Mouse (Mus musculus): ENCODE data around the gene Zbtb20. TPM values are rescaled to one million over a fixed set of nuclear protein-coding genes. Genes with fewer than 3 reads are reported as not detected.

Zbtb20 gene
- total and polyA plus RNA-seq, 3 experiments, result 31.1 to 199 (median 161) TPM

GRCm38 (mm10) chr16:43513933-43514332 lies 638.3 kb downstream of the Zbtb20 start:
- Histone ChIP-seq H3K27me3 (ENCODE audit: control insufficient read depth, insufficient read depth, low read length) (no peaks in the 10 kb centered on the region), H3K79me2 (replicated peaks; ENCODE audit: control insufficient read depth, insufficient read depth, low read length) (peaks cover 2% of the 10 kb centered on the region), H3K27ac (no peak overlapping the region), H3K4me3 (no peak overlapping the region), H3K4me1 (ENCODE audit: control insufficient read depth, insufficient read depth, low read length) (peaks cover 10% of the 10 kb centered on the region), H3K36me3 (ENCODE audit: control insufficient read depth, insufficient read depth, low read length) (peaks cover 20% of the 10 kb centered on the region), H3K9ac (ENCODE audit: low read depth, low read length) (no peak overlapping the region)
- DNase-seq, result no peak
- intact Hi-C loops (cut with DNase I), result no loop called here
- TF ChIP-seq POLR2A (IDR thresholded peaks at IDR 0.05; ENCODE audit: insufficient read depth, low read depth, low read length) (no peak), EP300 (IDR thresholded peaks at IDR 0.05; ENCODE audit: insufficient read depth, low read depth, low read length) (no peak), CTCF (IDR thresholded peaks at IDR 0.05) (no peak)
- WGBS, result 63% methylated on average over 5 of the region's 5 CpGs

GRCm38 (mm10) chr16:43515538-43515937 lies 639.9 kb downstream of the Zbtb20 start:
- Histone ChIP-seq H3K27ac (peak overlapping the region; percentile 34), H3K4me1 (ENCODE audit: control insufficient read depth, insufficient read depth, low read length) (peaks cover 18% of the 10 kb centered on the region), H3K4me3 (no peak overlapping the region), H3K36me3 (ENCODE audit: control insufficient read depth, insufficient read depth, low read length) (peaks cover 28% of the 10 kb centered on the region), H3K9ac (ENCODE audit: low read depth, low read length) (no peak overlapping the region), H3K27me3 (ENCODE audit: control insufficient read depth, insufficient read depth, low read length) (no peaks in the 10 kb centered on the region), H3K79me2 (replicated peaks; ENCODE audit: control insufficient read depth, insufficient read depth, low read length) (peaks cover 2% of the 10 kb centered on the region)
- TF ChIP-seq EP300 (IDR thresholded peaks at IDR 0.05; ENCODE audit: insufficient read depth, low read depth, low read length), result no peak
- no peak for TF ChIP-seq CTCF (IDR thresholded peaks at IDR 0.05)
- TF ChIP-seq POLR2A (IDR thresholded peaks at IDR 0.05; ENCODE audit: insufficient read depth, low read depth, low read length), result no peak
- WGBS, result 51% methylated on average over 4 of the region's 4 CpGs
- no peak for DNase-seq
- intact Hi-C loops (cut with DNase I), result no loop called here

- Histone ChIP-seq H3K27me3 (ENCODE audit: control insufficient read depth, insufficient read depth, low read length) (no peaks in the 10 kb centered on the region), H3K79me2 (replicated peaks; ENCODE audit: control insufficient read depth, insufficient read depth, low read length) (peaks cover 9% of the 10 kb centered on the region), H3K4me3 (no peak overlapping the region), H3K9ac (ENCODE audit: low read depth, low read length) (no peak overlapping the region), H3K27ac (peak overlapping the region; percentile 27), H3K36me3 (ENCODE audit: control insufficient read depth, insufficient read depth, low read length) (peaks cover 23% of the 10 kb centered on the region), H3K4me1 (ENCODE audit: control insufficient read depth, insufficient read depth, low read length) (peaks cover 16% of the 10 kb centered on the region)
- no peak for DNase-seq
- no peak for TF ChIP-seq EP300 (IDR thresholded peaks at IDR 0.05; ENCODE audit: insufficient read depth, low read depth, low read length)
- no peak for TF ChIP-seq POLR2A (IDR thresholded peaks at IDR 0.05; ENCODE audit: insufficient read depth, low read depth, low read length)
- WGBS, result 45% methylated on average over 2 of the region's 2 CpGs
- intact Hi-C loops (cut with DNase I), result no loop called here
These were observed 644.6 kb downstream of the Zbtb20 start for GRCm38 (mm10) chr16:43520274-43520673.

GRCm38 (mm10) chr16:43522482-43522881 lies 646.8 kb downstream of the Zbtb20 start:
- peaks cover 12% of the 10 kb centered on the region for H3K4me1 ChIP-seq (ENCODE audit: control insufficient read depth, insufficient read depth, low read length)
- intact Hi-C loops (cut with DNase I), result no loop called here
- 95% methylated on average over 4 of the region's 4 CpGs for WGBS
- H3K27ac ChIP-seq, result no peak overlapping the region
- H3K9ac ChIP-seq (ENCODE audit: low read depth, low read length), result no peak overlapping the region
- TF ChIP-seq EP300 (IDR thresholded peaks at IDR 0.05; ENCODE audit: insufficient read depth, low read depth, low read length), result no peak
- no peak for TF ChIP-seq CTCF (IDR thresholded peaks at IDR 0.05)
- TF ChIP-seq POLR2A (IDR thresholded peaks at IDR 0.05; ENCODE audit: insufficient read depth, low read depth, low read length), result no peak
- H3K79me2 ChIP-seq (replicated peaks; ENCODE audit: control insufficient read depth, insufficient read depth, low read length), result peaks cover 7% of the 10 kb centered on the region
- no peak for DNase-seq
- H3K36me3 ChIP-seq (ENCODE audit: control insufficient read depth, insufficient read depth, low read length), result peaks cover 16% of the 10 kb centered on the region
- no peak overlapping the region for H3K4me3 ChIP-seq
- no peaks in the 10 kb centered on the region for H3K27me3 ChIP-seq (ENCODE audit: control insufficient read depth, insufficient read depth, low read length)

GRCm38 (mm10) chr16:43524179-43524578 lies 648.5 kb downstream of the Zbtb20 start:
- 88% methylated on average over 9 of the region's 9 CpGs for WGBS
- Histone ChIP-seq H3K9ac (ENCODE audit: low read depth, low read length) (no peak overlapping the region), H3K4me3 (no peak overlapping the region), H3K27me3 (ENCODE audit: control insufficient read depth, insufficient read depth, low read length) (no peaks in the 10 kb centered on the region), H3K4me1 (ENCODE audit: control insufficient read depth, insufficient read depth, low read length) (peaks cover 11% of the 10 kb centered on the region), H3K27ac (no peak overlapping the region), H3K36me3 (ENCODE audit: control insufficient read depth, insufficient read depth, low read length) (peaks cover 15% of the 10 kb centered on the region), H3K79me2 (replicated peaks; ENCODE audit: control insufficient read depth, insufficient read depth, low read length) (peaks cover 7% of the 10 kb centered on the region)
- no peak for DNase-seq
- TF ChIP-seq EP300 (IDR thresholded peaks at IDR 0.05; ENCODE audit: insufficient read depth, low read depth, low read length) (no peak), POLR2A (IDR thresholded peaks at IDR 0.05; ENCODE audit: insufficient read depth, low read depth, low read length) (no peak), CTCF (IDR thresholded peaks at IDR 0.05) (no peak)
- intact Hi-C loops (cut with DNase I), result no loop called here

- intact Hi-C loops (cut with DNase I), result no loop called here
- no peaks in the 10 kb centered on the region for H3K27me3 ChIP-seq (ENCODE audit: control insufficient read depth, insufficient read depth, low read length)
- H3K4me1 ChIP-seq (ENCODE audit: control insufficient read depth, insufficient read depth, low read length), result peaks cover 4% of the 10 kb centered on the region
- no peak overlapping the region for H3K4me3 ChIP-seq
- TF ChIP-seq POLR2A (IDR thresholded peaks at IDR 0.05; ENCODE audit: insufficient read depth, low read depth, low read length) (no peak), CTCF (IDR thresholded peaks at IDR 0.05) (no peak), EP300 (IDR thresholded peaks at IDR 0.05; ENCODE audit: insufficient read depth, low read depth, low read length) (no peak)
- no peak overlapping the region for H3K27ac ChIP-seq
- no peak overlapping the region for H3K9ac ChIP-seq (ENCODE audit: low read depth, low read length)
- WGBS, result 95% methylated on average over 6 of the region's 6 CpGs
- DNase-seq, result no peak
- H3K79me2 ChIP-seq (replicated peaks; ENCODE audit: control insufficient read depth, insufficient read depth, low read length), result peaks cover 7% of the 10 kb centered on the region
- peaks cover 4% of the 10 kb centered on the region for H3K36me3 ChIP-seq (ENCODE audit: control insufficient read depth, insufficient read depth, low read length)
These were observed 649.9 kb downstream of the Zbtb20 start for GRCm38 (mm10) chr16:43525624-43526023.

Measured in heart, adult 2 months (tissue).